Mouse (Mus musculus): ENCODE data around the gene Lypd3. TPM values are rescaled to one million over a fixed set of nuclear protein-coding genes. Genes with fewer than 3 reads are reported as not detected.
A peak's percentile ranks its signal among the peaks of the same experiment; 100 is the strongest.
"Not testable (repeated sequence)": the region's sequence is repeated elsewhere in the genome, so short reads cannot be mapped to it uniquely, and the experiment has no call there.

Gene Lypd3
- polyA plus RNA-seq, 1 experiment, result not detected

GRCm38 (mm10) chr7:24646486-24646885 lies 10.1 kb downstream of the Lypd3 start:
- no peak overlapping the region for H3K4me3 ChIP-seq (ENCODE audit: insufficient read depth, low read length)
- no peak overlapping the region for H3K27ac ChIP-seq (ENCODE audit: insufficient read depth, low read length)
- H3K4me1 ChIP-seq (ENCODE audit: control insufficient read depth, insufficient read depth, low read length), result no peaks in the 10 kb centered on the region
- no peak for TF ChIP-seq CTCF (IDR thresholded peaks at IDR 0.05; ENCODE audit: borderline replicate concordance, insufficient read depth, low read length)
- no peak for TF ChIP-seq POLR2A (IDR thresholded peaks at IDR 0.05; ENCODE audit: low read depth, low read length)

- Histone ChIP-seq H3K4me1 (ENCODE audit: control insufficient read depth, insufficient read depth, low read length) (no peaks in the 10 kb centered on the region), H3K4me3 (ENCODE audit: insufficient read depth, low read length) (no peak overlapping the region), H3K27ac (ENCODE audit: insufficient read depth, low read length) (no peak overlapping the region)
- TF ChIP-seq POLR2A (IDR thresholded peaks at IDR 0.05; ENCODE audit: low read depth, low read length) (no peak), CTCF (IDR thresholded peaks at IDR 0.05; ENCODE audit: borderline replicate concordance, insufficient read depth, low read length) (peak; percentile 89)
These were observed 17.3 kb downstream of the Lypd3 start for GRCm38 (mm10) chr7:24653681-24654080.

GRCm38 (mm10) chr7:24659737-24660357 lies 23.5 kb downstream of the Lypd3 start:
- no peaks in the 10 kb centered on the region for H3K4me1 ChIP-seq (ENCODE audit: control insufficient read depth, insufficient read depth, low read length)
- no peak overlapping the region for H3K27ac ChIP-seq (ENCODE audit: insufficient read depth, low read length)
- no peak for TF ChIP-seq POLR2A (IDR thresholded peaks at IDR 0.05; ENCODE audit: low read depth, low read length)
- TF ChIP-seq CTCF (IDR thresholded peaks at IDR 0.05; ENCODE audit: borderline replicate concordance, insufficient read depth, low read length), result no peak
- H3K4me3 ChIP-seq (ENCODE audit: insufficient read depth, low read length), result no peak overlapping the region

- no peak overlapping the region for H3K27ac ChIP-seq (ENCODE audit: insufficient read depth, low read length)
- no peak overlapping the region for H3K4me3 ChIP-seq (ENCODE audit: insufficient read depth, low read length)
- H3K4me1 ChIP-seq (ENCODE audit: control insufficient read depth, insufficient read depth, low read length), result no peaks in the 10 kb centered on the region
- TF ChIP-seq POLR2A (IDR thresholded peaks at IDR 0.05; ENCODE audit: low read depth, low read length) (no peak), CTCF (IDR thresholded peaks at IDR 0.05; ENCODE audit: borderline replicate concordance, insufficient read depth, low read length) (no peak)
These were observed 25.0 kb downstream of the Lypd3 start for GRCm38 (mm10) chr7:24661118-24661904.

GRCm38 (mm10) chr7:24662575-24662974 lies 26.2 kb downstream of the Lypd3 start:
- TF ChIP-seq CTCF (IDR thresholded peaks at IDR 0.05; ENCODE audit: borderline replicate concordance, insufficient read depth, low read length), result peak; percentile 56; the same call in 1 of the 2 replicates
- TF ChIP-seq POLR2A (IDR thresholded peaks at IDR 0.05; ENCODE audit: low read depth, low read length), result no peak
- Histone ChIP-seq H3K27ac (ENCODE audit: insufficient read depth, low read length) (no peak overlapping the region), H3K4me3 (ENCODE audit: insufficient read depth, low read length) (no peak overlapping the region), H3K4me1 (ENCODE audit: control insufficient read depth, insufficient read depth, low read length) (no peaks in the 10 kb centered on the region)

- Histone ChIP-seq H3K4me1 (ENCODE audit: control insufficient read depth, insufficient read depth, low read length) (no peaks in the 10 kb centered on the region), H3K27ac (ENCODE audit: insufficient read depth, low read length) (no peak overlapping the region), H3K4me3 (ENCODE audit: insufficient read depth, low read length) (no peak overlapping the region)
- TF ChIP-seq POLR2A (IDR thresholded peaks at IDR 0.05; ENCODE audit: low read depth, low read length) (no peak), CTCF (IDR thresholded peaks at IDR 0.05; ENCODE audit: borderline replicate concordance, insufficient read depth, low read length) (no peak)
These were observed 28.0 kb downstream of the Lypd3 start for GRCm38 (mm10) chr7:24664301-24664700.

GRCm38 (mm10) chr7:24664959-24665358 lies 28.6 kb downstream of the Lypd3 start:
- TF ChIP-seq CTCF (IDR thresholded peaks at IDR 0.05; ENCODE audit: borderline replicate concordance, insufficient read depth, low read length), result no peak
- no peak for TF ChIP-seq POLR2A (IDR thresholded peaks at IDR 0.05; ENCODE audit: low read depth, low read length)
- no peak overlapping the region for H3K27ac ChIP-seq (ENCODE audit: insufficient read depth, low read length)
- H3K4me3 ChIP-seq (ENCODE audit: insufficient read depth, low read length), result no peak overlapping the region
- H3K4me1 ChIP-seq (ENCODE audit: control insufficient read depth, insufficient read depth, low read length), result no peaks in the 10 kb centered on the region

- Histone ChIP-seq H3K27ac (ENCODE audit: insufficient read depth, low read length) (no peak overlapping the region), H3K4me1 (ENCODE audit: control insufficient read depth, insufficient read depth, low read length) (no peaks in the 10 kb centered on the region), H3K4me3 (ENCODE audit: insufficient read depth, low read length) (no peak overlapping the region)
- TF ChIP-seq POLR2A (IDR thresholded peaks at IDR 0.05; ENCODE audit: low read depth, low read length), result no peak
- no peak for TF ChIP-seq CTCF (IDR thresholded peaks at IDR 0.05; ENCODE audit: borderline replicate concordance, insufficient read depth, low read length)
These were observed 35.6 kb downstream of the Lypd3 start for GRCm38 (mm10) chr7:24671944-24672439.

GRCm38 (mm10) chr7:24676575-24676974 lies 40.2 kb downstream of the Lypd3 start, which contains the start of gene Tex101:
Gene Tex101, minus strand, starts transcription at chr7:24676675.
- no peak within 1 kb of the TSS for H3K4me3 ChIP-seq (ENCODE audit: insufficient read depth, low read length)
- H3K27ac ChIP-seq (ENCODE audit: insufficient read depth, low read length), result no peak within 1 kb of the TSS
- TF ChIP-seq POLR2A (IDR thresholded peaks at IDR 0.05; ENCODE audit: low read depth, low read length) (no peak), CTCF (IDR thresholded peaks at IDR 0.05; ENCODE audit: borderline replicate concordance, insufficient read depth, low read length) (no peak)
- H3K4me1 ChIP-seq (ENCODE audit: control insufficient read depth, insufficient read depth, low read length), result no peaks in the 10 kb centered on the region

- H3K4me3 ChIP-seq (ENCODE audit: insufficient read depth, low read length); H3K27ac ChIP-seq (ENCODE audit: insufficient read depth, low read length); H3K4me1 ChIP-seq (ENCODE audit: control insufficient read depth, insufficient read depth, low read length): not testable (repeated sequence)
These were observed 47.8 kb downstream of the Lypd3 start for GRCm38 (mm10) chr7:24684121-24684520.

- not testable (repeated sequence) for H3K27ac ChIP-seq (ENCODE audit: insufficient read depth, low read length); H3K4me1 ChIP-seq (ENCODE audit: control insufficient read depth, insufficient read depth, low read length); H3K4me3 ChIP-seq (ENCODE audit: insufficient read depth, low read length)
These were observed 51.2 kb downstream of the Lypd3 start for GRCm38 (mm10) chr7:24687519-24687918.

Measured in embryonic fibroblast, embryonic 13.5 days (primary cell).